Mouse (Mus musculus): ENCODE results near the gene Sdk2.

DNA sequence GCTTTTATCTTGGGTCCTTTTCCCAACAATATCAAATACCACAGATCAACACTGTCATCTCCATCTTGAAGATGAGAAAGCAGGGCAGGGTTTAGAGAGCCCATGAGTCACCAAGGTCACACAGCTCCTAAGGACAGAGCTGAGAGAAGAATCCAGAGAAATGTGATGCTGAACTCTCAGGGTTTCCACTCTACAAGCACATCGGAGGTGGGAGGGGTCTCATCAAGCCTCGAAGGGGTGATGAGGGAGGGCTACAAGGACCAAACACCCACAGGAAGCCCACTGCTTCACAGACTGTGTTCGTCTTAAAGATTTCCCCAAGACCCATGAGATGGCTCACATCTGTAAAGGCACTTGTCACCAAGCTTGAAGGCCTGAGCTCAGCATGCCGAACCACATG is 320.9 kb downstream of the Sdk2 start:
- TF ChIP-seq CTCF (IDR thresholded peaks at IDR 0.05; ENCODE audit: low read depth, low read length): no peak
- no peak for TF ChIP-seq GATA2 (IDR thresholded peaks at IDR 0.05; ENCODE audit: borderline replicate concordance, low read depth, low read length)
- TF ChIP-seq GATA1 (IDR thresholded peaks at IDR 0.05; ENCODE audit: borderline replicate concordance, low read length): no peak

Measured in G1E (cell line).